Mouse (Mus musculus): ENCODE data around the gene Vwa8.

GRCm38 (mm10) chr14:79196711-79197110 lies 347.9 kb downstream of the Vwa8 start:
- TF ChIP-seq CTCF (conservative IDR thresholded peaks at IDR 0.05; ENCODE audit: low read length) = no peak
- no peak for TF ChIP-seq POU5F1 (IDR thresholded peaks at IDR 0.05; ENCODE audit: borderline replicate concordance, low read length)
